Mouse (Mus musculus) lung, postnatal 0 days (tissue): ENCODE measurements at regions not wholly inside any gene's neighbourhood (a gene's known extent, or its start where the extent isn't known, plus 50 kb on each side); places are given as distances from the start of the nearest gene placed in this dataset.

Experiments
- ATAC-seq: fragments of 200-750 bp; cut with Nextera tagmentation; 2 replicates; pipeline ENCODE4 v1.8.0; 2017; ENCODE audit warnings: moderate library complexity
- DNase-seq: peaks from one replicate; pipeline ENCODE4 v3.0.0-alpha.2; 2016; ENCODE audit warnings: low spot score
- H3K27ac ChIP-seq: fragments of 300-500 bp; sonication (generic); 2 replicates; pipeline ENCODE4 v1.5.1; 2014; ENCODE audit warnings: antibody characterized with exemption, mild to moderate bottlenecking, low read length, mixed read lengths
- H3K27me3 ChIP-seq: fragments of 300-500 bp; sonication (generic); replicated peaks from 2 replicates; pipeline ENCODE4 v1.6.1; 2014; ENCODE audit warnings: low read length, mixed read lengths; ENCODE audit not compliant: insufficient read depth
- H3K36me3 ChIP-seq: fragments of 300-500 bp; sonication (generic); 2 replicates; pipeline ENCODE4 v1.6.1; 2014; ENCODE audit warnings: low read length, mixed read lengths; ENCODE audit not compliant: insufficient read depth
- H3K4me1 ChIP-seq: fragments of 300-500 bp; sonication (generic); 2 replicates; pipeline ENCODE4 v1.6.1; 2014; ENCODE audit warnings: antibody characterized with exemption, low read depth, low read length, mixed read lengths; ENCODE audit not compliant: insufficient read depth
- H3K4me2 ChIP-seq: fragments of 300-500 bp; sonication (generic); replicated peaks from 2 replicates; pipeline ENCODE4 v1.6.1; 2014; ENCODE audit warnings: low read depth, mild to moderate bottlenecking, low read length, moderate library complexity, mixed read lengths
- H3K4me3 ChIP-seq: fragments of 300-500 bp; sonication (generic); 2 replicates; pipeline ENCODE4 v1.5.1; 2014; ENCODE audit warnings: low read depth, low read length
- H3K9ac ChIP-seq: fragments of 300-500 bp; sonication (generic); replicated peaks from 2 replicates; pipeline ENCODE4 v1.6.1; 2014; ENCODE audit warnings: low read depth, mild to moderate bottlenecking
- H3K9me3 ChIP-seq: fragments of 300-500 bp; sonication (generic); 2 replicates; pipeline ENCODE4 v1.6.1; 2016; ENCODE audit warnings: low read length, mixed read lengths
- CTCF ChIP-seq: IDR thresholded peaks from 2 replicates; pipeline ENCODE4 v1.5.1; 2016; ENCODE audit warnings: antibody characterized with exemption, mild to moderate bottlenecking
- EP300 ChIP-seq: IDR thresholded peaks from 2 replicates; pipeline ENCODE4 v1.6.1; 2016; ENCODE audit warnings: antibody characterized with exemption, mild to moderate bottlenecking, control low read depth
- WGBS: fragments of 180-500 bp; shearing (Covaris S2); extraction: QIAGEN DNeasy Blood & Tissue Kit; methylation state at CpG from one replicate; pipeline ENCODE4 v1.1.7; 2014; 5-methylcytosine and 5-hydroxymethylcytosine counted together

DNA sequence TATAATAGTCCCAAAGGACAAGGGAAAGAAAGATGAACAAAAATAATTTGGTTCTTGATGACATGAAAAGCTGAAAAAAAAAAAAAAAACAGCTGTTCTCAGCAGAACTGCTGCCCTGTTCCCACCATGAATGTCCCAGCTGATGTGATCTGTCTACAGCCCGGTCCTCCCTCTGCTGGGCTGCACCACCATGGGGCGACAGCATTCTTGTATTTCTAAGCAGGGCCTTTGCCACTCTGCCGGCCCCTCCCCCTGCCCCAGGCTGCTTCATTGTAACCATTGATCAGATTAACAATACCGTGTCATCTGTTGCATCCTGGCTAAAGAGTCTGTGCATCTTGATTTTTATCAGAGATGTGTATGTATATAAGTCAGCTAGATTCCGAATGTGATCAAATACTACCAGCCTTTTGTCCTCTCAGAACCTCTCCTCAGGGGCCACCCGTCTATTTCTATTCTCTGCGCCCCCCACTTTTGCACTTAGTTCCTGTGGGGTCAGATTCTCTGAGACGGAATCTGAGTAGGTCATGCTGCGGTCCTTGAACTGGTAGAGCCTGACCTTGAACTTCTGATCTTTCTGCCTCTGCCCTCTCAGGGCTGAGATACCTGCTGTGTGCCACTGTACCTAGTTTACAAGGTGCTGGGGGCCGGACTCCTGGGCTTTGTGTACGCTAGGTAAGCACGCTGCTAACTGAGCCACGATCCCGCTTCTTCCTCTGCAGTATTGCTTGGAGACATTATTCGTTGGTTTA, 117.2 kb upstream of the Lrfn2 start:
- H3K4me2 ChIP-seq = no peak overlapping the region
- no peaks in the 10 kb centered on the region for H3K36me3 ChIP-seq
- TF ChIP-seq EP300 = no peak
- TF ChIP-seq CTCF = no peak
- 61% methylated on average over 15 of the region's 15 CpGs for WGBS
- no peak overlapping the region for H3K4me3 ChIP-seq
- H3K27ac ChIP-seq = no peak overlapping the region
- H3K9ac ChIP-seq = no peak overlapping the region
- ATAC-seq (no peak), DNase-seq (no peak)
- no peaks in the 10 kb centered on the region for H3K9me3 ChIP-seq
- no peaks in the 10 kb centered on the region for H3K27me3 ChIP-seq
- no peaks in the 10 kb centered on the region; the same call in 1 of the 2 replicates for H3K4me1 ChIP-seq

GRCm38 (mm10) chr17:48816588-48817324, 115.4 kb upstream of the Lrfn2 start:
- Histone ChIP-seq H3K4me3 (no peak overlapping the region), H3K4me1 (no peaks in the 10 kb centered on the region; the same call in 1 of the 2 replicates), H3K27me3 (no peaks in the 10 kb centered on the region), H3K36me3 (no peaks in the 10 kb centered on the region), H3K4me2 (no peak overlapping the region), H3K27ac (no peak overlapping the region; the same call in 1 of the 2 replicates), H3K9me3 (no peaks in the 10 kb centered on the region), H3K9ac (no peak overlapping the region)
- no peak for TF ChIP-seq EP300
- ATAC-seq (peak; percentile 27; the same call in 1 of the 2 replicates), DNase-seq (peak; percentile 23)
- 26% methylated on average over 9 of the region's 9 CpGs for WGBS

GRCm38 (mm10) chr17:48817551-48817950, 114.6 kb upstream of the Lrfn2 start:
- H3K9ac ChIP-seq = no peak overlapping the region
- no peak overlapping the region for H3K4me2 ChIP-seq
- H3K27ac ChIP-seq = no peak overlapping the region
- no peaks in the 10 kb centered on the region for H3K27me3 ChIP-seq
- H3K4me1 ChIP-seq = no peaks in the 10 kb centered on the region; the same call in 1 of the 2 replicates
- no peak overlapping the region for H3K4me3 ChIP-seq
- TF ChIP-seq CTCF = no peak
- TF ChIP-seq EP300 = no peak
- no peak for DNase-seq
- H3K36me3 ChIP-seq = no peaks in the 10 kb centered on the region
- 73% methylated on average over 13 of the region's 13 CpGs for WGBS
- ATAC-seq = no peak
- H3K9me3 ChIP-seq = no peaks in the 10 kb centered on the region

DNA sequence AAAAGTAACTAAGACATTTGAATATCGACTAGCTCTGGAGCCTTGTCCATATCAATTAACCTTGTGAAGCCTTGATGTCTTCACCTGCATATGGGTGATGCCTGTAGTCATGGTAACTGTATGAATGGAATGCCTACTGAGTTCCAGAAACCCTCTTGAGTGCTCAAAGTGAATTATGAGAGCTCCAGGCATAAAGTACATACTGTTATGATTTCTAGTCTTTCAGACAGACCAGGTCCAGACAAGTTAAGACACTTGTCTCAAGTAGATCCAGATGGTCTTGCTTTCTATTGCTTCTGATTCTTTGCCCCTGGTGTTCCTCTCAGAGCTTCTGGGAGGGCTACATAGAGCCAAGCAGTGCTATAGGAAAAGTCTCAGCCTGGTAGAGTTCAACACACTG, 112.5 kb upstream of the Lrfn2 start:
- DNase-seq = peak; percentile 65
- no peak overlapping the region for H3K4me3 ChIP-seq
- H3K27me3 ChIP-seq = no peaks in the 10 kb centered on the region
- no peaks in the 10 kb centered on the region for H3K36me3 ChIP-seq
- H3K9ac ChIP-seq = no peak overlapping the region
- WGBS = 48% methylated on average over 1 of the region's 1 CpGs
- no peaks in the 10 kb centered on the region; the same call in 1 of the 2 replicates for H3K4me1 ChIP-seq
- peak; percentile 80 for ATAC-seq
- no peaks in the 10 kb centered on the region for H3K9me3 ChIP-seq
- peak overlapping the region; percentile 66 for H3K27ac ChIP-seq
- TF ChIP-seq EP300 (peak; percentile 96), CTCF (no peak)
- H3K4me2 ChIP-seq = no peak overlapping the region

DNA sequence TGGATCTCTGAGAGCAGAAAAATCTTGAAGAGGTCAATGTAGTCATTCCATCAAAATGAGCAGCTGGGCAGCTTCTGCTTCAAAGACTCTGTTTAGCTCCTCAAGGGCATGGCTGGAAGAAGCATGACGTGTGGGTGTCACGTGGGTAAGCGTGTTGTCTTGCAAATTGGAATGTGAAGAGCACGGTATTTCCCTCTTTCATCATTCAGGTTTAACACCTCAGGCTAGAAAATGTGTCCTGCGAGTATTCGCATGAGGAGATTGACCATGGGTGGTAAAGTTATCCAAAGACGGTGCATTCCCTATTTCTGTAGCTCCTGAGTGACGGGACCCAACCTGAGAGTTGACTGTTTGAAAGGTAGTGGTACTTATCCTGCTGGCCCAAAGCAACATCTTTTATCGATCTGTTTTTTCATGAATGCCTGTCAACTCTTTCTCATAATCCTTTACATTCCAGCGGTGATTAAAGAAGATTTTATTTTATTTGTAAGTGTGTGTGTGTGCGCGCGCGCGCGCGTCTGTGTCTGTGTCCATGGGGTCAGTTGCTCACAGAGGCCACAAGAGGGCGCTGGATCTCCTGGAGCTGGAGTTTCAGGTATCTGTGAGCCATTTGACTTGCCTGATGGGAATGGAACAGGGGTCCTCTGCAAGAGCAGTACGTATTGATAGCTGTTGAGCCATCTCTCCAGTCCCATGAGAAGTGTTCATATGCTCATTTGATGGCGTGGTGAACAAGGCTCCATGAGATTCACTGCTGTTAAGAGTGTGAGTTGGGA, 109.9 kb upstream of the Lrfn2 start:
- DNase-seq (peak; percentile 16), ATAC-seq (no peak)
- Histone ChIP-seq H3K27me3 (no peaks in the 10 kb centered on the region), H3K4me2 (no peak overlapping the region), H3K4me3 (no peak overlapping the region), H3K27ac (no peak overlapping the region), H3K36me3 (no peaks in the 10 kb centered on the region), H3K4me1 (no peaks in the 10 kb centered on the region), H3K9ac (no peak overlapping the region), H3K9me3 (no peaks in the 10 kb centered on the region)
- TF ChIP-seq CTCF = peak; percentile 14; the same call in 1 of the 2 replicates
- TF ChIP-seq EP300 = no peak
- WGBS = 84% methylated on average over 20 of the region's 20 CpGs

DNA sequence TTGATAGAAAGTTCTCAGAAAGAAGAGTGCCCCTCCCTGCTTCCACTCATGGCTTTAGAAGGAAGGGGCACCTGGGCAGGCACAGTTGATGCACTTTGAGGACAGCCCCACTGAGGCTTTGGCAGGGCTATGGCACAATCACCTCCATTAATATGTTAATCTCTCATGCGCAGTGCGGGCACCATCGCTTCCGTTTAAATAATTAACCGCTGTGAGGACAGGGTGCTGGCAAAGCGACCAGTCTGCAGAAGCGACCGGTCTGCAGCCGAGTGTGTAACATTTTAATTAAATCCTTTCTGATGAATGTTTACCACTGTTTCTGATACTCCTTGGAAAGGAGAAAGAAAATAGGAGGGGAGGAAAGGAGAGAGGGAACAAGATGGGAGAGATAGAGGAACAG, 108.3 kb upstream of the Lrfn2 start:
- no peak for DNase-seq
- WGBS = 74% methylated on average over 9 of the region's 9 CpGs

More for the DNA sequence above, 108.3 kb upstream of the Lrfn2 start:
- no peak for TF ChIP-seq EP300
- no peak for TF ChIP-seq CTCF
- Histone ChIP-seq H3K36me3 (no peaks in the 10 kb centered on the region), H3K27me3 (no peaks in the 10 kb centered on the region), H3K9me3 (no peaks in the 10 kb centered on the region), H3K9ac (no peak overlapping the region), H3K4me3 (no peak overlapping the region), H3K4me2 (no peak overlapping the region), H3K4me1 (no peaks in the 10 kb centered on the region), H3K27ac (no peak overlapping the region)
- no peak for ATAC-seq
